Comparison of ENCODE assay signal across 8 mouse cellular contexts in the genomic region with DNA sequence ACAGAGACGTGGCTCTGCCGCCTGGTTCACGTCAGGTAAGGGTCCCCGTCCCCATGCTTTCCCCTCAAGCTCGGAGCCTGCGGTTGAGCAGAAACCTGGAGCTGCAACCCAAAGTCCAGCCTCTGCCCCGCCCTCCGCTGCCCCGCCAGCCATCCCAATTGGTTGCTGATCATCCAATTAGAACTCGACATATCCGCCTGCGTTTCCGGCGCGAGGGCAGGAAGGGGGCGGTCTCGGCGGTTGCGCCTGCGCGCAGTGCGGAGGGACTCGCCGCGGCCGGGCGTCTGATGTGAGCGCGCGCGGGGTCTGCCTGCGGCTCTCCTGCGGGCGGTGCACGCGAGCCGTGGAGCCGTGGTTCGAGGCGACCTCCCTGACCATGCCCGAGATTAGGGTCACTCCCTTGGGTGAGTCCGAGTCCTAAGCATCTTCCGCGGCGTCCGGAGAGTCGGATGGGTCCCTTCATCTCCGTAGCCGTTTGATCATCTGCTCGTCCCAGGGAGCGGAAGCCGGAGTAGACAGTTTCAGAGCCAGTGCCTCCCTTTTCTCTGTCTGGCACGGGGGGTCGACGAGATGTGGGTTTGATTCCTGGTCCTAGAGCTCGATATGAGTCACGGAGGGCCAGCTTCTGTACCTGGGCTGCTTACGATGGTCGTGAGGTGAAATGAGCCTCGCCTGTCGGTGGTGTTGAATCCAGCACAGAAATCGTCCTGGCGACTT. TPM values are rescaled to one million over a fixed set of nuclear protein-coding genes. Genes with fewer than 3 reads are reported as not detected.
A peak's percentile ranks its signal among the peaks of the same experiment; 100 is the strongest.
DNase-seq lines count a peak whose midpoint lies in the region; ATAC-seq and TF ChIP-seq lines count a peak whose summit lies in the region.

TSS of gene Cptp (minus strand) at position 124 of the 717 bp plus-strand sequence.
TSS of gene Ints11 (plus strand) at position 230 of the 717 bp plus-strand sequence.

- TF ChIP-seq POLR2A in lung, adult 2 months (IDR thresholded peaks at IDR 0.05; ENCODE audit: borderline replicate concordance, extremely low read depth, low read depth, low read length): peak; percentile 47; the same call in 1 of the 2 replicates

- H3K36me3 ChIP-seq in forebrain, embryonic 15.5 days: peaks cover 40% of the 10 kb centered on the region

- intact Hi-C loops in heart, postnatal 25 days (cut with DNase I): loop anchor here (1.0 to 2.0 kb wide), 3 partner anchors 19 to 73 kb away; no protein-coding TSS in a partner anchor

- no peaks in the 10 kb centered on the region for H3K9me3 ChIP-seq in forebrain, embryonic 15.5 days

- H3K4me2 ChIP-seq in forebrain, embryonic 15.5 days (replicated peaks): peak within 1 kb of the TSS; percentile 98

- peak within 1 kb of the TSS; percentile 87 for H3K9ac ChIP-seq in forebrain, embryonic 15.5 days (replicated peaks)

- TF ChIP-seq CTCF in lung, adult 2 months (IDR thresholded peaks at IDR 0.05; ENCODE audit: insufficient read depth, low read length): peak; percentile 25; the same call in 1 of the 2 replicates

- WGBS in forebrain, embryonic 15.5 days: under 1% methylated on average over 62 of the region's 63 CpGs
- under 1% methylated on average over 63 of the region's 63 CpGs for WGBS in lung, adult 2 months

- no peaks in the 10 kb centered on the region for H3K27me3 ChIP-seq in forebrain, embryonic 15.5 days

- peak within 1 kb of the TSS; percentile 65 for H3K4me3 ChIP-seq in forebrain, embryonic 15.5 days
- H3K4me3 ChIP-seq in lung, adult 2 months (replicated peaks; ENCODE audit: extremely low read depth, low read depth, low read length): peak within 1 kb of the TSS; percentile 89

- peaks cover 26% of the 10 kb centered on the region for H3K4me1 ChIP-seq in forebrain, embryonic 15.5 days
- H3K4me1 ChIP-seq in lung, adult 2 months (ENCODE audit: control insufficient read depth, insufficient read depth, low read length): peaks cover 3% of the 10 kb centered on the region; the same call in 1 of the 2 replicates

- H3K27ac ChIP-seq in forebrain, embryonic 15.5 days (replicated peaks): peak within 1 kb of the TSS; percentile 71

- peak; percentile 96 for ATAC-seq in forebrain, embryonic 15.5 days (replicated peaks)
- ATAC-seq in neutrophil, adult 5-6 weeks (ENCODE audit: extremely low read depth, insufficient number of reproducible peaks, low FRiP score, poor library complexity, severe bottlenecking): peak; percentile 98

- peak; percentile 94 for DNase-seq in ES-CJ7 (ENCODE audit: low read depth, low spot score)
- peak; percentile 95 for DNase-seq in cerebellum, adult 11 months
- DNase-seq in heart, postnatal 25 days (ENCODE audit: low spot score): peak; percentile 96
- DNase-seq in layer of hippocampus, adult 18-20 months (ENCODE audit: low spot score in 2 of 2): peak; percentile 96 to 97
- DNase-seq in lung, adult 2 months: peak; percentile 94
- peak; percentile 94 to 95 for DNase-seq in thymus, adult 18-20 months

RNA-seq across cellular contexts. Expression of gene Cptp, which starts in this region (rescaled TPM):
- 20.5 and 22.9 TPM in 2 replicates for polyA plus RNA-seq in forebrain, embryonic 15.5 days (2015; fragmentation: Nextera tagmentation; extraction: Ambion mirVana)
- 10 to 100 TPM in 1 of 2 experiments, 1 to 10 TPM in 1; 8.1 to 10.5 TPM for total RNA-seq in heart, postnatal 25 days (2021)
- 10 to 100 TPM; 31.9 to 33.2 TPM for total RNA-seq in layer of hippocampus, adult 18-20 months (2021)
- polyA plus RNA-seq in lung, adult 2 months (2012; rRNA removed): 30.3 and 33.3 TPM in 2 replicates
- total RNA-seq in neutrophil, adult 5-6 weeks (2017): 2.3 and 10.1 TPM in 2 replicates

RNA-seq across cellular contexts. Expression of gene Ints11, which starts in this region (rescaled TPM):
- 90.6 and 99.9 TPM in 2 replicates for polyA plus RNA-seq in forebrain, embryonic 15.5 days (2015; fragmentation: Nextera tagmentation; extraction: Ambion mirVana)
- 10 to 100 TPM; 15.9 to 17.5 TPM for total RNA-seq in heart, postnatal 25 days (2021)
- total RNA-seq in layer of hippocampus, adult 18-20 months (2021): 10 to 100 TPM; 29.0 to 33.8 TPM
- polyA plus RNA-seq in lung, adult 2 months (2012; rRNA removed): 26.7 and 27.3 TPM in 2 replicates
- 25.4 and 26.8 TPM in 2 replicates for total RNA-seq in neutrophil, adult 5-6 weeks (2017)

Comparison
In these comparisons a context has a peak if more than half of its experiments do, and no peak if none do; other contexts are left out.
1. Peak in every context shown above with its lines: DNase-seq, ATAC-seq, H3K4me3 ChIP-seq and H3K27ac ChIP-seq.